Mouse (Mus musculus) stomach, embryonic 14.5 days (tissue): Measurements from ENCODE around the gene Tbc1d16. TPM values are rescaled to one million over a fixed set of nuclear protein-coding genes. Genes with fewer than 3 reads are reported as not detected.

Experiments
- ATAC-seq: fragments of 200-750 bp; cut with Nextera tagmentation; 2 replicates; pipeline ENCODE4 v1.8.0; 2017; ENCODE audit warnings: low read depth, moderate TSS enrichment; ENCODE audit not compliant: insufficient number of reproducible peaks, insufficient read depth, low FRiP score
- H3K27ac ChIP-seq: fragments of 300-500 bp; sonication (generic); 2 replicates; pipeline ENCODE4 v1.5.1; 2014; ENCODE audit warnings: mild to moderate bottlenecking, low read length, moderate library complexity, mixed read lengths
- H3K27me3 ChIP-seq: fragments of 300-500 bp; sonication (generic); 2 replicates; pipeline ENCODE4 v1.6.1; 2014; ENCODE audit warnings: low read length, control low read depth, mixed read lengths; ENCODE audit not compliant: control insufficient read depth, insufficient read depth
- H3K36me3 ChIP-seq: fragments of 300-500 bp; sonication (generic); 2 replicates; pipeline ENCODE4 v1.6.1; 2014; ENCODE audit warnings: mild to moderate bottlenecking, control low read depth, low read length, moderate library complexity, mixed read lengths; ENCODE audit not compliant: control insufficient read depth, insufficient read depth
- H3K4me1 ChIP-seq: fragments of 300-500 bp; sonication (generic); 2 replicates; pipeline ENCODE4 v1.6.1; 2014; ENCODE audit warnings: low read length, control low read depth, mixed read lengths; ENCODE audit not compliant: control insufficient read depth, insufficient read depth
- H3K4me2 ChIP-seq: fragments of 300-500 bp; sonication (generic); replicated peaks from 2 replicates; pipeline ENCODE4 v1.6.1; 2014; ENCODE audit warnings: low read depth, low read length, control low read depth
- H3K4me3 ChIP-seq: fragments of 300-500 bp; sonication (generic); 2 replicates; pipeline ENCODE4 v1.5.1; 2014; ENCODE audit warnings: low read depth, low read length, control low read depth
- H3K9ac ChIP-seq: fragments of 300-500 bp; sonication (generic); replicated peaks from 2 replicates; pipeline ENCODE4 v1.6.1; 2014; ENCODE audit warnings: low read depth, mild to moderate bottlenecking, control low read depth, low read length, moderate library complexity, mixed read lengths
- H3K9me3 ChIP-seq: fragments of 300-500 bp; sonication (generic); 2 replicates; pipeline ENCODE4 v1.6.1; 2016; ENCODE audit warnings: low read depth, low read length, control low read depth; ENCODE audit not compliant: control insufficient read depth
- WGBS: fragments of 180-500 bp; shearing (Covaris S2); extraction: QIAGEN DNeasy Blood & Tissue Kit; methylation state at CpG from one replicate; pipeline ENCODE4 v1.1.7; 2014; 5-methylcytosine and 5-hydroxymethylcytosine counted together
- polyA plus RNA-seq: library from polyadenylated mRNA; unstranded; fragments of >200 nt; fragmentation: Nextera tagmentation; extraction: Ambion mirVana; gene quantifications from 2 replicates; pipeline ENCODE4 v1.2.1, GENCODE M21; 2014

Tbc1d16 gene
- polyA plus RNA-seq, 1 experiment from 2014 or later: 14.8 TPM

- 64% methylated on average over 30 of the region's 30 CpGs for WGBS
- peaks cover 34% of the 10 kb centered on the region for H3K36me3 ChIP-seq
- H3K4me1 ChIP-seq: no peaks in the 10 kb centered on the region
- H3K27ac ChIP-seq: no peak overlapping the region
- no peak for ATAC-seq
- no peak overlapping the region for H3K9ac ChIP-seq
- H3K27me3 ChIP-seq: no peaks in the 10 kb centered on the region
- no peak overlapping the region for H3K4me2 ChIP-seq
- H3K4me3 ChIP-seq: no peak overlapping the region
- H3K9me3 ChIP-seq: no peaks in the 10 kb centered on the region
Observed at GRCm38 (mm10) chr11:119155638-119156480, 72.4 kb downstream of the Tbc1d16 start.

- H3K4me1 ChIP-seq: no peaks in the 10 kb centered on the region
- no peak overlapping the region for H3K27ac ChIP-seq
- H3K9me3 ChIP-seq: no peaks in the 10 kb centered on the region
- H3K4me2 ChIP-seq: no peak overlapping the region
- peaks cover 54% of the 10 kb centered on the region for H3K36me3 ChIP-seq
- H3K9ac ChIP-seq: no peak overlapping the region
- H3K27me3 ChIP-seq: no peaks in the 10 kb centered on the region
- H3K4me3 ChIP-seq: no peak overlapping the region
- 47% methylated on average over 14 of the region's 14 CpGs for WGBS
- ATAC-seq: no peak
Observed at GRCm38 (mm10) chr11:119152321-119152831, 75.9 kb downstream of the Tbc1d16 start.

GRCm38 (mm10) chr11:119151073-119151607 is 77.2 kb downstream of the Tbc1d16 start:
- no peak for ATAC-seq
- Histone ChIP-seq H3K4me2 (no peak overlapping the region), H3K9me3 (no peaks in the 10 kb centered on the region), H3K36me3 (peaks cover 56% of the 10 kb centered on the region), H3K9ac (no peak overlapping the region), H3K27me3 (no peaks in the 10 kb centered on the region), H3K4me1 (no peaks in the 10 kb centered on the region), H3K4me3 (no peak overlapping the region), H3K27ac (no peak overlapping the region)
- 82% methylated on average over 10 of the region's 10 CpGs for WGBS

- 84% methylated on average over 10 of the region's 10 CpGs for WGBS
- Histone ChIP-seq H3K27me3 (no peaks in the 10 kb centered on the region), H3K4me3 (no peak overlapping the region), H3K9ac (no peak overlapping the region), H3K4me1 (no peaks in the 10 kb centered on the region), H3K36me3 (peaks cover 52% of the 10 kb centered on the region), H3K9me3 (no peaks in the 10 kb centered on the region), H3K27ac (no peak overlapping the region), H3K4me2 (no peak overlapping the region)
- ATAC-seq: no peak
Observed at GRCm38 (mm10) chr11:119150442-119150841, 77.9 kb downstream of the Tbc1d16 start.

GRCm38 (mm10) chr11:119148829-119149228 is 79.5 kb downstream of the Tbc1d16 start:
- Histone ChIP-seq H3K4me3 (no peak overlapping the region), H3K9me3 (no peaks in the 10 kb centered on the region), H3K4me2 (no peak overlapping the region), H3K27me3 (no peaks in the 10 kb centered on the region), H3K27ac (no peak overlapping the region), H3K9ac (no peak overlapping the region), H3K4me1 (no peaks in the 10 kb centered on the region), H3K36me3 (peaks cover 40% of the 10 kb centered on the region)
- 79% methylated on average over 13 of the region's 13 CpGs for WGBS
- ATAC-seq: no peak

- WGBS: 86% methylated on average over 8 of the region's 8 CpGs
- H3K4me2 ChIP-seq: no peak overlapping the region
- no peak overlapping the region for H3K27ac ChIP-seq
- no peak overlapping the region for H3K4me3 ChIP-seq
- no peaks in the 10 kb centered on the region for H3K4me1 ChIP-seq
- peaks cover 29% of the 10 kb centered on the region for H3K36me3 ChIP-seq
- no peaks in the 10 kb centered on the region for H3K27me3 ChIP-seq
- no peak overlapping the region for H3K9ac ChIP-seq
- H3K9me3 ChIP-seq: no peaks in the 10 kb centered on the region
- ATAC-seq: no peak
Observed at GRCm38 (mm10) chr11:119147153-119147552, 81.1 kb downstream of the Tbc1d16 start.

GRCm38 (mm10) chr11:119146140-119146539 is 82.2 kb downstream of the Tbc1d16 start:
- ATAC-seq: no peak
- no peak overlapping the region for H3K4me2 ChIP-seq
- 28% methylated on average over 12 of the region's 12 CpGs for WGBS
- H3K4me1 ChIP-seq: no peaks in the 10 kb centered on the region
- H3K36me3 ChIP-seq: peaks cover 22% of the 10 kb centered on the region
- H3K27ac ChIP-seq: no peak overlapping the region
- H3K9ac ChIP-seq: no peak overlapping the region
- H3K27me3 ChIP-seq: no peaks in the 10 kb centered on the region
- H3K9me3 ChIP-seq: no peaks in the 10 kb centered on the region
- no peak overlapping the region for H3K4me3 ChIP-seq

GRCm38 (mm10) chr11:119144801-119145475 is 83.4 kb downstream of the Tbc1d16 start:
- Histone ChIP-seq H3K9me3 (no peaks in the 10 kb centered on the region), H3K9ac (no peak overlapping the region), H3K4me2 (no peak overlapping the region), H3K4me1 (no peaks in the 10 kb centered on the region), H3K4me3 (no peak overlapping the region), H3K36me3 (peaks cover 21% of the 10 kb centered on the region), H3K27ac (no peak overlapping the region), H3K27me3 (no peaks in the 10 kb centered on the region)
- ATAC-seq: no peak
- 83% methylated on average over 16 of the region's 16 CpGs for WGBS
